Mouse (Mus musculus): ENCODE results near the gene Map2k3. TPM values are rescaled to one million over a fixed set of nuclear protein-coding genes. Genes with fewer than 3 reads are reported as not detected.

The Map2k3 gene
- polyA plus RNA-seq, 1 experiment from 2014 or later, result 66.4 TPM

- H3K9me3 ChIP-seq (ENCODE audit: control insufficient read depth, low read length), result no peaks in the 10 kb centered on the region
- DNase-seq (ENCODE audit: low spot score), result no peak
- H3K36me3 ChIP-seq (ENCODE audit: control insufficient read depth, insufficient read depth, low read length), result peaks cover 7% of the 10 kb centered on the region
- H3K4me2 ChIP-seq (ENCODE audit: low read depth, severe bottlenecking), result no peak overlapping the region
- no peaks in the 10 kb centered on the region for H3K4me1 ChIP-seq (ENCODE audit: control insufficient read depth, insufficient read depth, low read length)
- 79% methylated on average over 10 of the region's 10 CpGs for WGBS
- ATAC-seq (ENCODE audit: insufficient number of reproducible peaks, low FRiP score, low TSS enrichment, low read depth), result no peak
- no peaks in the 10 kb centered on the region for H3K27me3 ChIP-seq (ENCODE audit: control insufficient read depth, insufficient read depth, low read length)
- H3K9ac ChIP-seq (ENCODE audit: low read length), result no peak overlapping the region
- no peak overlapping the region for H3K4me3 ChIP-seq (ENCODE audit: low read depth, low read length)
- no peak overlapping the region for H3K27ac ChIP-seq (replicated peaks; ENCODE audit: low read depth, low read length)
Measured at GRCm38 (mm10) chr11:60954255-60955104, 22.6 kb downstream of the Map2k3 start.

GRCm38 (mm10) chr11:60955621-60956383 is 24.0 kb downstream of the Map2k3 start:
- no peak for DNase-seq (ENCODE audit: low spot score)
- H3K4me3 ChIP-seq (ENCODE audit: low read depth, low read length), result no peak overlapping the region
- no peaks in the 10 kb centered on the region for H3K9me3 ChIP-seq (ENCODE audit: control insufficient read depth, low read length)
- H3K27me3 ChIP-seq (ENCODE audit: control insufficient read depth, insufficient read depth, low read length), result no peaks in the 10 kb centered on the region
- H3K4me2 ChIP-seq (ENCODE audit: low read depth, severe bottlenecking), result no peak overlapping the region
- no peak overlapping the region for H3K27ac ChIP-seq (replicated peaks; ENCODE audit: low read depth, low read length)
- H3K36me3 ChIP-seq (ENCODE audit: control insufficient read depth, insufficient read depth, low read length), result peaks cover 5% of the 10 kb centered on the region
- no peaks in the 10 kb centered on the region for H3K4me1 ChIP-seq (ENCODE audit: control insufficient read depth, insufficient read depth, low read length)
- no peak overlapping the region for H3K9ac ChIP-seq (ENCODE audit: low read length)
- no peak for ATAC-seq (ENCODE audit: insufficient number of reproducible peaks, low FRiP score, low TSS enrichment, low read depth)
- 89% methylated on average over 9 of the region's 9 CpGs for WGBS

DNA sequence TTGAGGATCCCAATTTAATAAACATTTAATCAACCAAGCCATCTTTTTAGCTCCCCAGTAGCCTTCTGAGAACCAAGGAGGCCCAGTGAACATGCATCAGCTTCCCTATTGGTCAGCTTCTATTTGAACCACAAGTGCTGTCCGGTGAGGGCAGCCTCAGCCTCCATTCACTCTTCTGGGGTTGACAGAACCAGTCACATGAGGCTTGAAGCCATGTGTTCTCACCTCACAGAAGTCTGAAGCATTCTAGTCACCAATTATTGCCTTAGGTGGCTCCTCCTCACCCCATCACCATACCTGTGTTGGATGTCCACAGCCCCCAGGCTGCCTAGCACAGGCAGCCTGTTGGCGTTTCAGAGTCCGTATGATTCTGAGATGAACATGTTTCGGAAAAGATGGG is 27.1 kb downstream of the Map2k3 start:
- 86% methylated on average over 4 of the region's 4 CpGs for WGBS
- Histone ChIP-seq H3K4me2 (ENCODE audit: low read depth, severe bottlenecking) (no peak overlapping the region), H3K4me1 (ENCODE audit: control insufficient read depth, insufficient read depth, low read length) (no peaks in the 10 kb centered on the region), H3K27me3 (ENCODE audit: control insufficient read depth, insufficient read depth, low read length) (no peaks in the 10 kb centered on the region), H3K27ac (replicated peaks; ENCODE audit: low read depth, low read length) (no peak overlapping the region), H3K9me3 (ENCODE audit: control insufficient read depth, low read length) (no peaks in the 10 kb centered on the region), H3K36me3 (ENCODE audit: control insufficient read depth, insufficient read depth, low read length) (no peaks in the 10 kb centered on the region), H3K4me3 (ENCODE audit: low read depth, low read length) (no peak overlapping the region), H3K9ac (ENCODE audit: low read length) (no peak overlapping the region)
- DNase-seq (ENCODE audit: low spot score) (no peak), ATAC-seq (ENCODE audit: insufficient number of reproducible peaks, low FRiP score, low TSS enrichment, low read depth) (no peak)

- no peaks in the 10 kb centered on the region for H3K36me3 ChIP-seq (ENCODE audit: control insufficient read depth, insufficient read depth, low read length)
- WGBS, result 68% methylated on average over 1 of the region's 1 CpGs
- no peak overlapping the region for H3K4me2 ChIP-seq (ENCODE audit: low read depth, severe bottlenecking)
- H3K4me3 ChIP-seq (ENCODE audit: low read depth, low read length), result no peak overlapping the region
- no peak for ATAC-seq (ENCODE audit: insufficient number of reproducible peaks, low FRiP score, low TSS enrichment, low read depth)
- H3K27me3 ChIP-seq (ENCODE audit: control insufficient read depth, insufficient read depth, low read length), result no peaks in the 10 kb centered on the region
- DNase-seq (ENCODE audit: low spot score), result no peak
- H3K4me1 ChIP-seq (ENCODE audit: control insufficient read depth, insufficient read depth, low read length), result no peaks in the 10 kb centered on the region
- H3K27ac ChIP-seq (replicated peaks; ENCODE audit: low read depth, low read length), result no peak overlapping the region
- H3K9me3 ChIP-seq (ENCODE audit: control insufficient read depth, low read length), result no peaks in the 10 kb centered on the region
- no peak overlapping the region for H3K9ac ChIP-seq (ENCODE audit: low read length)
Measured at GRCm38 (mm10) chr11:60961176-60961575, 29.3 kb downstream of the Map2k3 start.

DNA sequence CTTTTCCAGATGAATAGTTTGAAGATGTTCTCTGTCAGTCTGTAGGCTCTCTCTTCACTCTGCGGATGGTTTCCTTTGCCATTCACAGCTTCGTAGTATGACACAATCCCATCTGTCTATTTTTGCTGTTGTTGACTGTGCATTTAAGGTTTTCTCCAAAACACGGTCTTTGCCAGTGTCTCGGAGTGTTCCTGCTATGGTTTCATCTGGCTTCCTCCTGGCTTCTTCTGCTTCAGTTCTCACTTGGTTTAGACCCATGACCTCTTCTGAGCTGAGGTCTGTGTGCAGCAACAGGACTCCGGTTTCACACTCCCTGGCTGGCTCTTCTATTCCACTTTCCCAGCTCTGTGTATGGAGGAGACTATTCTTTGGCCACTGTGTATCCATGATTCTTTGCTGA is 30.9 kb downstream of the Map2k3 start:
- H3K27me3 ChIP-seq (ENCODE audit: control insufficient read depth, insufficient read depth, low read length), result no peaks in the 10 kb centered on the region
- no peak for DNase-seq (ENCODE audit: low spot score)
- no peaks in the 10 kb centered on the region for H3K9me3 ChIP-seq (ENCODE audit: control insufficient read depth, low read length)
- H3K36me3 ChIP-seq (ENCODE audit: control insufficient read depth, insufficient read depth, low read length), result no peaks in the 10 kb centered on the region
- ATAC-seq (ENCODE audit: insufficient number of reproducible peaks, low FRiP score, low TSS enrichment, low read depth), result no peak
- H3K4me2 ChIP-seq (ENCODE audit: low read depth, severe bottlenecking), result no peak overlapping the region
- no peak overlapping the region for H3K27ac ChIP-seq (replicated peaks; ENCODE audit: low read depth, low read length)
- 87% methylated on average over 5 of the region's 5 CpGs for WGBS
- H3K9ac ChIP-seq (ENCODE audit: low read length), result no peak overlapping the region
- H3K4me3 ChIP-seq (ENCODE audit: low read depth, low read length), result no peak overlapping the region
- peaks cover 3% of the 10 kb centered on the region; the same call in 1 of the 2 replicates for H3K4me1 ChIP-seq (ENCODE audit: control insufficient read depth, insufficient read depth, low read length)

DNA sequence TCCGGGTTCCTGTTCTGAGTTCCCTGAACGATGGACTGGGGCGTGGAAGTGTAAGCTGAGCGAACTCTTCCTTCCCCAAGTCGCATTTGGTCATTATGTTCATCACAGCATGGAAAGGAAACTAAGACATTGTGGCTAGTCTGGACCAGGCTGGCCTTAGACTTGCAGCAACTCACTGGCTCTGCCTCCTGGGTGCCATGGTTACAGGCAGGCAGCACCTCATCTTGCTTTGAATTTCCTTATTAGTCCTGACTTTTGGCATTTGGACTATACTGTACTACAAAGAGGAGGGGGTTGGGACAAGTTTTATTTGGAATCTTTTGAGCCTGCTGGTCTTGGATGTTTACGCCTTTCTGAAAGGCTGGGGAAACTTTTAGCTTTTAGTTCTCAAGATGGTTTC is 35.1 kb downstream of the Map2k3 start:
- DNase-seq (ENCODE audit: low spot score), result no peak
- no peak overlapping the region for H3K27ac ChIP-seq (replicated peaks; ENCODE audit: low read depth, low read length)
- H3K27me3 ChIP-seq (ENCODE audit: control insufficient read depth, insufficient read depth, low read length), result no peaks in the 10 kb centered on the region
- no peaks in the 10 kb centered on the region for H3K9me3 ChIP-seq (ENCODE audit: control insufficient read depth, low read length)
- no peak for ATAC-seq (ENCODE audit: insufficient number of reproducible peaks, low FRiP score, low TSS enrichment, low read depth)
- no peak overlapping the region for H3K4me3 ChIP-seq (ENCODE audit: low read depth, low read length)
- H3K4me2 ChIP-seq (ENCODE audit: low read depth, severe bottlenecking), result no peak overlapping the region
- 0 out of 2 replicates have a peak overlapping the region, but pooled peaks have one; percentile 12 for H3K9ac ChIP-seq (ENCODE audit: low read length)
- peaks cover 3% of the 10 kb centered on the region; the same call in 1 of the 2 replicates for H3K4me1 ChIP-seq (ENCODE audit: control insufficient read depth, insufficient read depth, low read length)
- 53% methylated on average over 6 of the region's 6 CpGs for WGBS
- no peaks in the 10 kb centered on the region for H3K36me3 ChIP-seq (ENCODE audit: control insufficient read depth, insufficient read depth, low read length)

GRCm38 (mm10) chr11:60975097-60975496 is 43.3 kb downstream of the Map2k3 start:
- ATAC-seq (ENCODE audit: insufficient number of reproducible peaks, low FRiP score, low TSS enrichment, low read depth) (no peak), DNase-seq (ENCODE audit: low spot score) (no peak)
- no peak overlapping the region for H3K4me2 ChIP-seq (ENCODE audit: low read depth, severe bottlenecking)
- H3K9ac ChIP-seq (ENCODE audit: low read length), result no peak overlapping the region
- H3K36me3 ChIP-seq (ENCODE audit: control insufficient read depth, insufficient read depth, low read length), result no peaks in the 10 kb centered on the region
- H3K9me3 ChIP-seq (ENCODE audit: control insufficient read depth, low read length), result no peaks in the 10 kb centered on the region
- no peaks in the 10 kb centered on the region for H3K4me1 ChIP-seq (ENCODE audit: control insufficient read depth, insufficient read depth, low read length)
- no peak overlapping the region for H3K4me3 ChIP-seq (ENCODE audit: low read depth, low read length)
- 80% methylated on average over 11 of the region's 11 CpGs for WGBS
- no peaks in the 10 kb centered on the region for H3K27me3 ChIP-seq (ENCODE audit: control insufficient read depth, insufficient read depth, low read length)
- H3K27ac ChIP-seq (replicated peaks; ENCODE audit: low read depth, low read length), result no peak overlapping the region

- Histone ChIP-seq H3K27me3 (ENCODE audit: control insufficient read depth, insufficient read depth, low read length) (no peaks in the 10 kb centered on the region), H3K36me3 (ENCODE audit: control insufficient read depth, insufficient read depth, low read length) (no peaks in the 10 kb centered on the region), H3K4me3 (ENCODE audit: low read depth, low read length) (no peak overlapping the region), H3K9me3 (ENCODE audit: control insufficient read depth, low read length) (no peaks in the 10 kb centered on the region), H3K4me1 (ENCODE audit: control insufficient read depth, insufficient read depth, low read length) (no peaks in the 10 kb centered on the region), H3K9ac (ENCODE audit: low read length) (no peak overlapping the region), H3K4me2 (ENCODE audit: low read depth, severe bottlenecking) (no peak overlapping the region), H3K27ac (replicated peaks; ENCODE audit: low read depth, low read length) (no peak overlapping the region)
- DNase-seq (ENCODE audit: low spot score) (no peak), ATAC-seq (ENCODE audit: insufficient number of reproducible peaks, low FRiP score, low TSS enrichment, low read depth) (no peak)
- 61% methylated on average over 2 of the region's 2 CpGs for WGBS
Measured at GRCm38 (mm10) chr11:60976234-60976633, 44.4 kb downstream of the Map2k3 start.
